Mouse (Mus musculus) cerebellum, adult 2 months (tissue): ENCODE results near the gene Clic4.

ENCODE experiments used
- CTCF ChIP-seq: fragments of 200-500 bp; IDR thresholded peaks from 2 replicates; pipeline ENCODE4 v1.5.1; 2011; ENCODE audit warnings: low read depth, mild to moderate bottlenecking, control low read depth, low read length, moderate library complexity, borderline replicate concordance; ENCODE audit not compliant: insufficient read depth
- POLR2A ChIP-seq: fragments of 200-500 bp; IDR thresholded peaks from 2 replicates; pipeline ENCODE4 v1.6.1; 2011; ENCODE audit warnings: low read length, control low read depth, borderline replicate concordance; ENCODE audit not compliant: insufficient read depth

DNA sequence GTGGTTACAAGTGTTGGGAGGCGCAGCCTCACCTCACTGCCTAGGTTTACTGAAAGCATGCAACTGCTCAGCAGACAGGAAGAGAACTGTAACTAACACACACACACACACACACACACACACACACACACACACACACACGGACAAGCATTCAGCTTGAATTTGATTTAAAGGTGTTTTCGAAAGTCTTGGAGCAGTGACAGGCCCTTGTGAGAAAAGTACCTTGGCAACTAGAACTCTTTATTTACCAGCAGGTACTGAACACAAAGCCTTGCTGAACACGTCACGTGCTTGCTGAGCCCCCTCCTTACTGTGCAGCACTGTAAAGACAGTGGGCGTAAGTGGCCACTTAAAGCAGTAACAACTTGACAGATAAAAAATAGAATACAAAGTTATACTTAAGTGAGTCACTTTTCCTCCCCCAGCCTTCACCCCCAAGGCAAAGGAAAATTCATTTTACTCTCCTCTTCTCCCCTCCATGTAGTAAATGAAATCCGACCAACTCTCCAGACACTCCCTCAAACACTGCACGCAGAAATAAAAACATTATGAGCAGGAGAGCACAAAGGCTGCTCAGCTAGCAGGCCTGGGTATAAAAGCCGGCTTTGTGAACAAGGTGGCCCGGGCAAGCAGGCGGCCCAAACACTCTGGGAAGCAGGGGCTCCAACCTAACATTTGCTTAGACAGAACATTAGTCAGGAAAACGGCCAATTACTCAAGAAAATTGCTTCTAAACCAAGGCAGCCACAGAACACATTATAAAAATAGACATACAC lies 50.8 kb downstream of the Clic4 start:
- no peak for TF ChIP-seq CTCF
- TF ChIP-seq POLR2A, result no peak
